Mouse (Mus musculus) C2C12 (cell line): Measurements from ENCODE around the gene Swsap1. TPM values are rescaled to one million over a fixed set of nuclear protein-coding genes. Genes with fewer than 3 reads are reported as not detected.

Experiments used
- H3K27me3 ChIP-seq: one replicate; pipeline ENCODE4 v1.6.1; 2011; ENCODE audit not compliant: control insufficient read depth, insufficient read depth, insufficient read length
- H3K36me3 ChIP-seq: one replicate; pipeline ENCODE4 v1.6.1; 2011; ENCODE audit not compliant: control insufficient read depth, insufficient read depth
- H3K4me3 ChIP-seq: one replicate; pipeline ENCODE4 v1.5.1; 2011; ENCODE audit warnings: mild to moderate bottlenecking, control low read depth; ENCODE audit not compliant: poor library complexity, insufficient read depth, severe bottlenecking
- H3K79me2 ChIP-seq: one replicate; pipeline ENCODE4 v1.6.1; 2011; ENCODE audit not compliant: control insufficient read depth, insufficient read depth
- H3K79me3 ChIP-seq: one replicate; pipeline ENCODE4 v1.6.1; 2011; ENCODE audit warnings: low read depth, control low read depth
- H3ac ChIP-seq: one replicate; pipeline ENCODE3; 2011; ENCODE audit warnings: low read depth; ENCODE audit not compliant: control insufficient read depth, insufficient read length
- CEBPB ChIP-seq: IDR thresholded peaks from one replicate; pipeline ENCODE4 v1.6.1; 2011; ENCODE audit warnings: low read depth, mild to moderate bottlenecking, control low read depth, moderate library complexity
- CTCF ChIP-seq: IDR thresholded peaks from one replicate; pipeline ENCODE4 v1.5.1; 2011; ENCODE audit not compliant: control insufficient read depth, insufficient read depth, insufficient read length
- FOSL1 ChIP-seq: IDR thresholded peaks from one replicate; pipeline ENCODE4 v1.8.0; 2011; ENCODE audit warnings: mild to moderate bottlenecking, low read length; ENCODE audit not compliant: poor library complexity, insufficient read depth, severe bottlenecking
- MAX ChIP-seq: IDR thresholded peaks from one replicate; pipeline ENCODE4 v1.6.1; 2011; ENCODE audit warnings: mild to moderate bottlenecking, control low read depth
- MYOD1 ChIP-seq: IDR thresholded peaks from one replicate; pipeline ENCODE4 v1.6.1; 2011; ENCODE audit warnings: low read depth; ENCODE audit not compliant: control insufficient read depth, insufficient read length
- MYOG ChIP-seq: IDR thresholded peaks from one replicate; pipeline ENCODE4 v1.6.1; 2011; ENCODE audit not compliant: control insufficient read depth, insufficient read length; ENCODE audit errors: extremely low read depth
- USF1 ChIP-seq: IDR thresholded peaks from one replicate; pipeline ENCODE4 v1.6.1; 2011; ENCODE audit warnings: low read depth, mild to moderate bottlenecking, control low read depth, moderate library complexity
- polyA plus RNA-seq: library from polyadenylated mRNA; unstranded; fragments of >200 nt; fragmentation: generic; extraction: Trizol; gene quantifications from one replicate; pipeline ENCODE4 v1.2.1, GENCODE M21; 2012; ENCODE audit warnings: missing spikeins

Swsap1 gene
- polyA plus RNA-seq, 1 experiment: 8.7 TPM

- Histone ChIP-seq H3K79me3 (no peaks in the 10 kb centered on the region), H3K27me3 (no peaks in the 10 kb centered on the region), H3K79me2 (no peaks in the 10 kb centered on the region), H3K36me3 (no peaks in the 10 kb centered on the region), H3ac (no peak overlapping the region), H3K4me3 (no peak overlapping the region)
- no peak for TF ChIP-seq MYOD1
- no peak for TF ChIP-seq MAX
- no peak for TF ChIP-seq FOSL1
- no peak for TF ChIP-seq MYOG
- TF ChIP-seq CTCF: no peak
- no peak for TF ChIP-seq CEBPB
- no peak for TF ChIP-seq USF1
Observed at GRCm38 (mm10) chr9:21932445-21933137, 23.0 kb upstream of the Swsap1 start.

GRCm38 (mm10) chr9:21934021-21934420 lies 21.5 kb upstream of the Swsap1 start:
- H3K27me3 ChIP-seq: no peaks in the 10 kb centered on the region
- no peak overlapping the region for H3ac ChIP-seq
- no peaks in the 10 kb centered on the region for H3K79me3 ChIP-seq
- no peaks in the 10 kb centered on the region for H3K79me2 ChIP-seq
- no peaks in the 10 kb centered on the region for H3K36me3 ChIP-seq
- H3K4me3 ChIP-seq: no peak overlapping the region
- no peak for TF ChIP-seq CEBPB
- no peak for TF ChIP-seq MYOG
- no peak for TF ChIP-seq CTCF
- no peak for TF ChIP-seq MYOD1
- TF ChIP-seq MAX: no peak
- TF ChIP-seq FOSL1: no peak
- TF ChIP-seq USF1: no peak

GRCm38 (mm10) chr9:21935466-21936131 lies 20.0 kb upstream of the Swsap1 start:
- Histone ChIP-seq H3ac (no peak overlapping the region), H3K36me3 (no peaks in the 10 kb centered on the region), H3K4me3 (no peak overlapping the region), H3K79me3 (no peaks in the 10 kb centered on the region), H3K79me2 (no peaks in the 10 kb centered on the region), H3K27me3 (no peaks in the 10 kb centered on the region)
- no peak for TF ChIP-seq MYOG
- no peak for TF ChIP-seq USF1
- no peak for TF ChIP-seq CTCF
- no peak for TF ChIP-seq FOSL1
- TF ChIP-seq MYOD1: no peak
- TF ChIP-seq MAX: no peak
- TF ChIP-seq CEBPB: no peak

GRCm38 (mm10) chr9:21936692-21937570 lies 18.6 kb upstream of the Swsap1 start, which contains the start of gene Plppr2:
Gene Plppr2, plus strand, starts transcription at chr9:21937033.
- Histone ChIP-seq H3K79me3 (no peaks in the 10 kb centered on the region), H3ac (peak within 1 kb of the TSS; percentile 47), H3K27me3 (no peaks in the 10 kb centered on the region), H3K4me3 (peak within 1 kb of the TSS; percentile 28), H3K36me3 (no peaks in the 10 kb centered on the region), H3K79me2 (no peaks in the 10 kb centered on the region)
- TF ChIP-seq MYOG: no peak
- no peak for TF ChIP-seq MAX
- TF ChIP-seq MYOD1: no peak
- no peak for TF ChIP-seq USF1
- no peak for TF ChIP-seq FOSL1
- no peak for TF ChIP-seq CTCF

- Histone ChIP-seq H3ac (no peak overlapping the region), H3K36me3 (no peaks in the 10 kb centered on the region), H3K79me3 (no peaks in the 10 kb centered on the region), H3K79me2 (no peaks in the 10 kb centered on the region), H3K27me3 (no peaks in the 10 kb centered on the region), H3K4me3 (no peak overlapping the region)
- no peak for TF ChIP-seq CTCF
Observed at GRCm38 (mm10) chr9:21937711-21938175, 17.8 kb upstream of the Swsap1 start.
